Mouse (Mus musculus): ENCODE measurements around the gene Ogfr.

Ogfr gene

DNA sequence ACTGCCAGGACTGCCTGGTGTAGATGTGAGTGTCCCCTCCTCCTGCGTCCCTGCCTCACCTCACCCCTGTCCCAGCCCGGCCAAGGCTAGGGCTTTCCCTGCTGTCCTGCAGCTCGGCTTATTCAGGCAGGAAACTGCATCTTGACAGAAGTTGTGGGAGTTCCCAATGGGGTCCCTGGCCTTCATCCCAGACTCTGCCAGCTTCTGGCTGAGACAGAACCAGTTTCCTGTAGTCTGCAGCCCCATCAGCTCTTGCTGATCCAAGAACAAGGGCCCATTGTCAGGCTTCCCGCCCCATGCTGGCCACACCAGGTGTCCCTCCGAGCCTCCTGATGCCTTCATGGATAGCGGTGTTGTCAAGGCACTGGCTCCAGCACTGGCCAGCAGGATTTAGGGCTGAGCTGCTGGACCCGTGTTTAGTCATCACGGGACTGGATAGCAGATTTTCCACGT lies 11.6 kb downstream of the Ogfr start:
- no peak for DNase-seq (ENCODE audit: low read depth, low spot score)

GRCm38 (mm10) chr2:180604781-180605180 lies 15.7 kb downstream of the Ogfr start:
- no peak for DNase-seq (ENCODE audit: low read depth, low spot score)

DNA sequence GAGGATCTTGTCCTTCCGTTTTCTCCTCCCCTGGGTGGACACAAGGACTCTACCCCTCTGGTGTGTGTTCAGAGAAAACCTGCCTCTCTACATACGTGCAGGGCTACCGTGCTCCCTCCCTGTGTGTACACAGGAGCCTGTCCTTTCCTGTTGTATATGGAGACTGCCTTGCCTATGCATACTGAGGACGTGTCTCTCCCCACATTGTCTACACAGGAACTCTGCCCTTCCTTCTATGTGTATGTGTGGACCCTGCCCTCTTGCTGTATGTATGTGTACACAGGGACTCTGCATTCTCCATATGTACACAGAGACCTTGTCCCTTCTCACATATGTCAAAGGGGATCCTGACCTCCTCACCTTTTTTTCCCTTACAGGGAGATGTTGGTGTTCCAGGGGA lies 21.2 kb downstream of the Ogfr start:
- no peak for DNase-seq (ENCODE audit: low read depth, low spot score)

GRCm38 (mm10) chr2:180611882-180612281 lies 22.8 kb downstream of the Ogfr start:
- no peak for DNase-seq (ENCODE audit: low read depth, low spot score)

GRCm38 (mm10) chr2:180641576-180642554 lies 52.8 kb downstream of the Ogfr start:
- DNase-seq (ENCODE audit: low read depth, low spot score): no peak

- no peak for DNase-seq (ENCODE audit: low read depth, low spot score)
These were observed 53.7 kb downstream of the Ogfr start, which contains the start of gene Tcfl5 for GRCm38 (mm10) chr2:180642555-180643260. Gene Tcfl5 (minus strand): TSS chr2:180642708.

GRCm38 (mm10) chr2:180643626-180644025 lies 54.6 kb downstream of the Ogfr start:
- no peak for DNase-seq (ENCODE audit: low read depth, low spot score)

All from CD4-positive helper T cell, adult 2 months (primary cell).